Mouse (Mus musculus): ENCODE results near the gene Ccdc141. TPM values are rescaled to one million over a fixed set of nuclear protein-coding genes. Genes with fewer than 3 reads are reported as not detected.

The Ccdc141 gene
- polyA plus RNA-seq, 1 experiment = 3.8 TPM

DNA sequence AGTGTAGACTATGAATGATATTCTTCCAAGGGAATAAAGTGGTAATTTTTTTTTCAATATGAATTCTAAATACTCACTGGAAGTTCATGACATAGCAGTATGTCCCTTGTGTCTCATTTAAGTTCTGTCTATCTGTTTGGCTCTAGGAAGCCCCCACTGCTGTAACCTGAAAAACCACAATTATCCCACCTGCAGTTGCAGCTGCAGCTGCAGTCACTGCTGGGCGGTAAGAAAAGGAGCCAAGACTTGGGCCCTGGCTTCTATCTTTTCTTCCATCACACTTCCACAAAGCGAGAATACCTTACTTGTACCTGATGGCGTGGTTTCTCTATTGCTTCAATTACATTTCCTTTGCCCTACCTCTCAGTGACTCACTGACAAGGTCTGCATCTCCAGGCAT, 17.1 kb upstream of the Ccdc141 start:
- peak; percentile 59 for DNase-seq
- peaks cover 16% of the 10 kb centered on the region for H3K4me1 ChIP-seq (replicated peaks; ENCODE audit: control insufficient read depth, insufficient read depth, low read length)
- H3K27me3 ChIP-seq (ENCODE audit: control insufficient read depth, insufficient read depth, low read length) = no peaks in the 10 kb centered on the region
- TF ChIP-seq CTCF (IDR thresholded peaks at IDR 0.05; ENCODE audit: borderline replicate concordance, control insufficient read depth, extremely low read depth, insufficient read depth, low read length, poor library complexity) = no peak
- no peak for TF ChIP-seq POLR2A (IDR thresholded peaks at IDR 0.05; ENCODE audit: control insufficient read depth, extremely low read depth, insufficient read depth, low read length, poor library complexity)
- H3K36me3 ChIP-seq (ENCODE audit: control insufficient read depth, insufficient read depth, low read length) = no peaks in the 10 kb centered on the region
- peak overlapping the region; percentile 70 for H3K27ac ChIP-seq (ENCODE audit: control insufficient read depth, insufficient read depth, low read length)
- 11% methylated on average over 3 of the region's 3 CpGs for WGBS
- no peak overlapping the region for H3K4me3 ChIP-seq (ENCODE audit: control insufficient read depth, insufficient read depth, low read length)

DNA sequence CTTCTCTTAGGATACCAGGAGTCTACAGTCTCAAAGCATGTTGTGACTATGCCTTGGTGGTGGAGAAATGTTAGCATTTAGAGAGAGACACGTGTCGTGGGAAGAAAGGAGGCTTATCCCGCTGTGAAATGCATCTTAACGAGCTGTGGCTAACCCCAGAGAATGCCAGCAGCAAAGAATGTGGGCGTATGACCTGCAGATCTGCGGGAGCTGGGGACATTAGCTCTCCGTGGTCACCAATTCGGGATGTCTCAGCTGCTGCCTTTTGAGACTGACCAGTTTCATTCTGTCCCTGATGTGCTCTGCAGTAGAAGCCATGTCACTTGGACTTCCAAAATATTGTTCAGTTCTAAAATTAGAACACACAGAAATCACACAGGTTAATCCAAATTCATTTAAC, 16.5 kb upstream of the Ccdc141 start:
- Histone ChIP-seq H3K4me1 (replicated peaks; ENCODE audit: control insufficient read depth, insufficient read depth, low read length) (peaks cover 16% of the 10 kb centered on the region), H3K4me3 (ENCODE audit: control insufficient read depth, insufficient read depth, low read length) (no peak overlapping the region), H3K27me3 (ENCODE audit: control insufficient read depth, insufficient read depth, low read length) (no peaks in the 10 kb centered on the region), H3K27ac (ENCODE audit: control insufficient read depth, insufficient read depth, low read length) (peak overlapping the region; percentile 90), H3K36me3 (ENCODE audit: control insufficient read depth, insufficient read depth, low read length) (no peaks in the 10 kb centered on the region)
- no peak for TF ChIP-seq POLR2A (IDR thresholded peaks at IDR 0.05; ENCODE audit: control insufficient read depth, extremely low read depth, insufficient read depth, low read length, poor library complexity)
- no peak for TF ChIP-seq CTCF (IDR thresholded peaks at IDR 0.05; ENCODE audit: borderline replicate concordance, control insufficient read depth, extremely low read depth, insufficient read depth, low read length, poor library complexity)
- no peak for DNase-seq
- WGBS = 51% methylated on average over 8 of the region's 8 CpGs

DNA sequence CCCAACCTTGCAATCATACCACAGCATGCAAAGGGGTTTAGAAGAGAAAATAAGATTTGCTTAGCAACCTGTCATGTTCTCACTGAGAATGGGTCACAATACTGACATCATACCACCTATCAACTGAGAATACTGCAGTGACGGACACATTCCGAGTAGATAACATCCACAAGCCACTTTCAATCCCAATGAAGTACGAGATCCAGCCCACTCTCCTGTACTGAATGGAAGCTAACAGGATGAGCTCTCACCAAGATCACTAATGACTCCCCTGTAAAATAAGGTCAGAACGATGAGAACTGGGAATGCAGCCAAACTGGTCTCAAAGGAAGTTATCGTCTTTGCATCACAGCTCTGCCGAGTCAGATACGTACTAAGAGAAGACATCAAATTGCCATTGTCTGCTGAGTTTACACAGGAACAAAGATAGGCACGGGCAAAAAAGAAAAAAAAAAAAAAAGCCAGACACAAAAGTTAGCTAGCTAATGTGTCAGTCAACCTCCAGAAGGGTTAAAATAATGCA, 13.7 kb upstream of the Ccdc141 start:
- no peak for DNase-seq
- H3K27me3 ChIP-seq (ENCODE audit: control insufficient read depth, insufficient read depth, low read length) = no peaks in the 10 kb centered on the region
- no peak overlapping the region for H3K4me3 ChIP-seq (ENCODE audit: control insufficient read depth, insufficient read depth, low read length)
- no peaks in the 10 kb centered on the region for H3K36me3 ChIP-seq (ENCODE audit: control insufficient read depth, insufficient read depth, low read length)
- 89% methylated on average over 8 of the region's 8 CpGs for WGBS
- H3K4me1 ChIP-seq (replicated peaks; ENCODE audit: control insufficient read depth, insufficient read depth, low read length) = peaks cover 16% of the 10 kb centered on the region
- no peak overlapping the region for H3K27ac ChIP-seq (ENCODE audit: control insufficient read depth, insufficient read depth, low read length)
- TF ChIP-seq POLR2A (IDR thresholded peaks at IDR 0.05; ENCODE audit: control insufficient read depth, extremely low read depth, insufficient read depth, low read length, poor library complexity) (no peak), CTCF (IDR thresholded peaks at IDR 0.05; ENCODE audit: borderline replicate concordance, control insufficient read depth, extremely low read depth, insufficient read depth, low read length, poor library complexity) (no peak)

DNA sequence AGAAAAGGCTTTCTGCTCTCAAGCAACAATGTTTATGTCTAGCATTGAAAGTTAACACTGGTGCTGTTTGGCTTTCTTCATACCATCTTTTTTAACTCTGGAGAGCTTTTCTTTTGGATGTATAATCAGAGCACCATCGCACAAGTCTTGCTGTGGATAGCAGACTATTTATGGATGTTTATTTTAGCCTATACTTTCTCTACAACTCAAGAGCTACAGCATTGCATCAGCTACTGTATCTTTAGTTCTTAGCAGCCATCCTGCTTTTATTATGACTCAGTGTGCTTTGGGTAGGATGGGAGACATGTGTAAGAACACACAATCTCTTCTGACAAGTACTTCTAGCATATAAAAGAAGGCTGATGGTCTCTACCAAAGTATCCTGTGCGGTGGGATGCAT, 13.2 kb upstream of the Ccdc141 start:
- Histone ChIP-seq H3K4me3 (ENCODE audit: control insufficient read depth, insufficient read depth, low read length) (no peak overlapping the region), H3K27me3 (ENCODE audit: control insufficient read depth, insufficient read depth, low read length) (no peaks in the 10 kb centered on the region), H3K4me1 (replicated peaks; ENCODE audit: control insufficient read depth, insufficient read depth, low read length) (peaks cover 16% of the 10 kb centered on the region), H3K27ac (ENCODE audit: control insufficient read depth, insufficient read depth, low read length) (no peak overlapping the region), H3K36me3 (ENCODE audit: control insufficient read depth, insufficient read depth, low read length) (no peaks in the 10 kb centered on the region)
- TF ChIP-seq CTCF (IDR thresholded peaks at IDR 0.05; ENCODE audit: borderline replicate concordance, control insufficient read depth, extremely low read depth, insufficient read depth, low read length, poor library complexity) (no peak), POLR2A (IDR thresholded peaks at IDR 0.05; ENCODE audit: control insufficient read depth, extremely low read depth, insufficient read depth, low read length, poor library complexity) (no peak)
- 95% methylated on average over 2 of the region's 2 CpGs for WGBS
- no peak for DNase-seq

DNA sequence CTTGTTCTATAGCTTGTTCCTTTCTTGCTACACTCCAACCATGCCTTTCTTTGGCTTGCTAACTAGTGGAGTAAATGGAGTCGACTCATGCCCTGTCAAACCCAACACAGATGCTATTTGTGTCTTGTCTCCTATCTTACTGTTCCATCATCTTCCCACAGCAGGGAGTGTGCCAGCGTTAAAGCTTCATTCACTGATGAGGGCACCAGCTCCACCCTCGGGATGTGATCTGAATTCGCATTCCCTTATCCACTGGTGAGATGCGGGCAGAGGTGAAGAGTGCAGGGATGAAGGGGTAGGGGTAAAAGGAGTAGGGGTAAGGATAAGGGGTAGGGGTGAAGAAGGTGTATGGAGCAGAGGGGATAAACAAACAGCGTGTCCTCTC, 12.6 kb upstream of the Ccdc141 start:
- DNase-seq = no peak
- Histone ChIP-seq H3K36me3 (ENCODE audit: control insufficient read depth, insufficient read depth, low read length) (no peaks in the 10 kb centered on the region), H3K27ac (ENCODE audit: control insufficient read depth, insufficient read depth, low read length) (no peak overlapping the region), H3K4me1 (replicated peaks; ENCODE audit: control insufficient read depth, insufficient read depth, low read length) (peaks cover 14% of the 10 kb centered on the region), H3K27me3 (ENCODE audit: control insufficient read depth, insufficient read depth, low read length) (no peaks in the 10 kb centered on the region), H3K4me3 (ENCODE audit: control insufficient read depth, insufficient read depth, low read length) (no peak overlapping the region)
- TF ChIP-seq CTCF (IDR thresholded peaks at IDR 0.05; ENCODE audit: borderline replicate concordance, control insufficient read depth, extremely low read depth, insufficient read depth, low read length, poor library complexity) (no peak), POLR2A (IDR thresholded peaks at IDR 0.05; ENCODE audit: control insufficient read depth, extremely low read depth, insufficient read depth, low read length, poor library complexity) (no peak)
- 93% methylated on average over 6 of the region's 6 CpGs for WGBS

GRCm38 (mm10) chr2:77182271-77182995, 12.0 kb upstream of the Ccdc141 start:
- TF ChIP-seq POLR2A (IDR thresholded peaks at IDR 0.05; ENCODE audit: control insufficient read depth, extremely low read depth, insufficient read depth, low read length, poor library complexity) (no peak), CTCF (IDR thresholded peaks at IDR 0.05; ENCODE audit: borderline replicate concordance, control insufficient read depth, extremely low read depth, insufficient read depth, low read length, poor library complexity) (no peak)
- H3K36me3 ChIP-seq (ENCODE audit: control insufficient read depth, insufficient read depth, low read length) = no peaks in the 10 kb centered on the region
- H3K4me1 ChIP-seq (replicated peaks; ENCODE audit: control insufficient read depth, insufficient read depth, low read length) = peaks cover 10% of the 10 kb centered on the region
- no peaks in the 10 kb centered on the region for H3K27me3 ChIP-seq (ENCODE audit: control insufficient read depth, insufficient read depth, low read length)
- DNase-seq = no peak
- H3K27ac ChIP-seq (ENCODE audit: control insufficient read depth, insufficient read depth, low read length) = no peak overlapping the region
- WGBS = 88% methylated on average over 4 of the region's 4 CpGs
- no peak overlapping the region for H3K4me3 ChIP-seq (ENCODE audit: control insufficient read depth, insufficient read depth, low read length)
